Mouse (Mus musculus): Measurements from ENCODE around the gene Zfp281. TPM values are rescaled to one million over a fixed set of nuclear protein-coding genes. Genes with fewer than 3 reads are reported as not detected.

The Zfp281 gene
- polyA plus RNA-seq, 1 experiment from 2014 or later, result 19.0 TPM

DNA sequence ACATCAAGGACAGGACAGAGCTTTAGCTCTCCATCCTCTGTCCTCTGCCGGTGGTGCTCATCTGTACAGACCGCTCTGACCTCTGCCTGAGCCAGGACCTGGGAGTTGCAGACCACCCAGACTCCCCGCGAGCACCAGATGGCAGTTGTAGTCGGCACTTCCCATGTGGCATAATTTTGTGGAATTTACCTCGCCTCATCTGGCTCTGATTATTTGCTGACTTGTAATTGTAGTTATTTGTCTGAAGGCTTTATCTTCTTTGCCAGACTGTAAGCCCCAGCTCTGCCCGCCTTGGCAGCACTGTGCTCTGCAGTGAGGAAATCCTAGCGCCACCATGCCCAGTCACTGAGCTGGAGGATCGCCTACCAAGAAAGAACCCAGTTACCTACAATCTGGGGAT is 35.8 kb upstream of the Zfp281 start:
- H3K27ac ChIP-seq, result no peak overlapping the region
- H3K9ac ChIP-seq (ENCODE audit: low read depth, low read length), result no peak overlapping the region
- DNase-seq (ENCODE audit: low spot score), result no peak
- no peaks in the 10 kb centered on the region for H3K27me3 ChIP-seq (ENCODE audit: insufficient read depth, low read length)
- no peaks in the 10 kb centered on the region for H3K4me1 ChIP-seq (replicated peaks; ENCODE audit: insufficient read depth, low read length)
- no peak for ATAC-seq (replicated peaks; ENCODE audit: low FRiP score, low read depth)
- H3K4me3 ChIP-seq (replicated peaks; ENCODE audit: low read depth, low read length), result no peak overlapping the region
- H3K36me3 ChIP-seq (ENCODE audit: insufficient read depth, low read length), result no peaks in the 10 kb centered on the region
- TF ChIP-seq CTCF (IDR thresholded peaks at IDR 0.05; ENCODE audit: low read depth), result no peak
- H3K4me2 ChIP-seq (ENCODE audit: low read length), result peak overlapping the region; percentile 18
- 18% methylated on average over 9 of the region's 9 CpGs for WGBS
- H3K9me3 ChIP-seq (replicated peaks; ENCODE audit: low read length), result no peaks in the 10 kb centered on the region

DNA sequence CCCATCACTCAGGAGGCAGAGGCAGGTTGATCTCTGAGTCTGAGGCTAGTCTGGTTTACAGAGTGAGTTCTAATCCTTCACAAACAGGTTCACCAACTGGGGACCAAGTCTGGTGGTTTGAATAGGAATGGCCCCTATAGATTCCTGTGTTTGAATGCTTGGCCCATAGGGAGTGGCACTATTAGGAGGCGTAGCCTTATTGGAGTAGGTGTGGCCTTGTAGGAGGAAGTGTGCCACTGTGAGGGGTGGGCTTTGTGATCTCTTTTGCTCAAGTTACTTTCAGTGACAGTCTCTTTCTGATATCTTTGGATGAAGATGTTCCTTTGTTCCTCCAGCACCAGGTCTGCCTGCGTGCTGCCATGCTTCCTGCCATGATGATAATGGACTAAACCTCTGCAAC is 32.0 kb upstream of the Zfp281 start:
- no peaks in the 10 kb centered on the region for H3K9me3 ChIP-seq (replicated peaks; ENCODE audit: low read length)
- ATAC-seq (replicated peaks; ENCODE audit: low FRiP score, low read depth) (no peak), DNase-seq (ENCODE audit: low spot score) (no peak)
- H3K4me3 ChIP-seq (replicated peaks; ENCODE audit: low read depth, low read length), result no peak overlapping the region
- H3K4me1 ChIP-seq (replicated peaks; ENCODE audit: insufficient read depth, low read length), result no peaks in the 10 kb centered on the region
- no peak overlapping the region for H3K27ac ChIP-seq
- H3K27me3 ChIP-seq (ENCODE audit: insufficient read depth, low read length), result no peaks in the 10 kb centered on the region
- no peak overlapping the region for H3K9ac ChIP-seq (ENCODE audit: low read depth, low read length)
- H3K36me3 ChIP-seq (ENCODE audit: insufficient read depth, low read length), result no peaks in the 10 kb centered on the region
- TF ChIP-seq CTCF (IDR thresholded peaks at IDR 0.05; ENCODE audit: low read depth), result no peak
- WGBS, result 97% methylated on average over 2 of the region's 2 CpGs
- no peak overlapping the region for H3K4me2 ChIP-seq (ENCODE audit: low read length)

DNA sequence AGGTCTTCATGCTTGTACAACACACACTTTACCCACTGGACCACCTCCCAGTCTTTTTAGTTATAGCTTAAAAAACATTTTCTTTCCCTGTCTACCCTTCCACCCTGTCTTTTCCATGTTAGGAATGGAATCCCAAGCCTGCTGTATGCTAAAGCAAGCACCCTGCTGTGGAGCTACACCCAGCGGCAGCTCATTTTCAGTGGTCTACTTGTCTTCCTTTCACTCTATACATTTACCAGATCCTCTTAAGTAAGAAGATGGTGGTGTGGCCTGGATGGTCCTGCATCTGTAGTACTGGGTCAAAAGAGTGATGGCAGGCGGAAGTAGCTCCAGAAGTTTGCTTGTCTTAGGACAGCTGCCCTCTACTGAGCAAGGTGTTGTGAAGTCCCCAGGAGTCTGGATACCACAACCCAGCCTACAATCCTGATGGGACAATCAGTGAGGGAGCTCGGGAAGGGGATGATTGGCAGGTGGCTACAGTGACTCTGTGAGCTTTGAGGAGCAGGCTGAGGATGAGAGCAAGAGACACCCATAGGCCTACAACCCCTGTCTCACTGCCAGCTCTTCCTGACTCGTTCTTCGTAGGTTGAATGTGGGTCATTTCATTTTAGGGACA is 30.4 kb upstream of the Zfp281 start:
- Histone ChIP-seq H3K4me2 (ENCODE audit: low read length) (no peak overlapping the region), H3K9ac (ENCODE audit: low read depth, low read length) (no peak overlapping the region), H3K4me1 (replicated peaks; ENCODE audit: insufficient read depth, low read length) (no peaks in the 10 kb centered on the region), H3K27ac (no peak overlapping the region), H3K9me3 (replicated peaks; ENCODE audit: low read length) (no peaks in the 10 kb centered on the region), H3K4me3 (replicated peaks; ENCODE audit: low read depth, low read length) (no peak overlapping the region), H3K36me3 (ENCODE audit: insufficient read depth, low read length) (no peaks in the 10 kb centered on the region), H3K27me3 (ENCODE audit: insufficient read depth, low read length) (no peaks in the 10 kb centered on the region)
- DNase-seq (ENCODE audit: low spot score) (no peak), ATAC-seq (replicated peaks; ENCODE audit: low FRiP score, low read depth) (no peak)
- 83% methylated on average over 5 of the region's 5 CpGs for WGBS
- TF ChIP-seq CTCF (IDR thresholded peaks at IDR 0.05; ENCODE audit: low read depth), result no peak

DNA sequence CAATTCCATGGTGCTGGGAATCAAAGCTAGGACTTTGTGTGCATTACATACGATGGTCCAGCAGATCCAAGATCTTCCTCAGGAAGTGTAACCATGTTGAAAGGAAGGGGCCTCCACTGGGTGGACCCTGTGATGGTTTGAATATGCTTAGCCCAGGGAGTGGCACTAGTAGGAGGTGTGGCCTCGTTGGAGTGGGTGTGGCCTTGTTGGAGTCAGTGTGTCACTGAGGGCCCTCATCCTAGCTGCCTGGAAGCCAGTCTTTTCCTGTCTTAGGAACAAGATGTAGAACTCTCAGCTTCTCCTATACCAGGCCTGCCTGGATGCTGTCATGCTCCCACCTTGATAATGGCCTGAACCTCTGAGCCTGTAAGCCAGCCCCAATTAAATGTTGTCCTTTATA is 27.9 kb upstream of the Zfp281 start:
- no peaks in the 10 kb centered on the region for H3K27me3 ChIP-seq (ENCODE audit: insufficient read depth, low read length)
- no peaks in the 10 kb centered on the region for H3K9me3 ChIP-seq (replicated peaks; ENCODE audit: low read length)
- no peak overlapping the region for H3K4me2 ChIP-seq (ENCODE audit: low read length)
- H3K4me3 ChIP-seq (replicated peaks; ENCODE audit: low read depth, low read length), result no peak overlapping the region
- ATAC-seq (replicated peaks; ENCODE audit: low FRiP score, low read depth), result no peak
- no peak overlapping the region for H3K27ac ChIP-seq
- H3K9ac ChIP-seq (ENCODE audit: low read depth, low read length), result no peak overlapping the region
- TF ChIP-seq CTCF (IDR thresholded peaks at IDR 0.05; ENCODE audit: low read depth), result no peak
- WGBS, result 75% methylated on average over 2 of the region's 2 CpGs
- H3K4me1 ChIP-seq (replicated peaks; ENCODE audit: insufficient read depth, low read length), result no peaks in the 10 kb centered on the region
- no peak for DNase-seq (ENCODE audit: low spot score)
- no peaks in the 10 kb centered on the region for H3K36me3 ChIP-seq (ENCODE audit: insufficient read depth, low read length)

DNA sequence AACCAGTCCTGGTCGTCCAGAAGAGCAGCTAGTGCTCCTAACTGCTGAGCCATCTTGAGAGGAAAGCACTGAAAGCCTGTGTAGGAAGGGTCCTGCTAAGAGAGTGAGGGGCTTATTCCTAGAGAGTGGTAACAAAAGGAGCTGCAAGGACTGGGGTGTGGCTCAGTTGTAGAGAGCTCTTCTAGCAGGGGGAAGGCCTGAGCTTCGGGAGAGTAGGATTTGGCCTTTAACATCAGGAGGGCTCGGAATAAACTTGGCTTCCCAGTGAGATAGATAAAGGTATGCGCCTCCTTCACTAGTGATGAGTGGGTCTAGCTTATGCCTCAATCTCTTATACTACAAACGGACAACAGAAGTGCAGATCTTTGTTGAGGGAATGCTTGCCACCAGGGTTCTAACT is 26.4 kb upstream of the Zfp281 start:
- no peaks in the 10 kb centered on the region for H3K27me3 ChIP-seq (ENCODE audit: insufficient read depth, low read length)
- no peak overlapping the region for H3K4me2 ChIP-seq (ENCODE audit: low read length)
- H3K9ac ChIP-seq (ENCODE audit: low read depth, low read length), result no peak overlapping the region
- no peaks in the 10 kb centered on the region for H3K9me3 ChIP-seq (replicated peaks; ENCODE audit: low read length)
- 76% methylated on average over 5 of the region's 5 CpGs for WGBS
- no peak for DNase-seq (ENCODE audit: low spot score)
- H3K27ac ChIP-seq, result no peak overlapping the region
- ATAC-seq (replicated peaks; ENCODE audit: low FRiP score, low read depth), result no peak
- no peaks in the 10 kb centered on the region for H3K4me1 ChIP-seq (replicated peaks; ENCODE audit: insufficient read depth, low read length)
- H3K36me3 ChIP-seq (ENCODE audit: insufficient read depth, low read length), result no peaks in the 10 kb centered on the region
- no peak overlapping the region for H3K4me3 ChIP-seq (replicated peaks; ENCODE audit: low read depth, low read length)
- no peak for TF ChIP-seq CTCF (IDR thresholded peaks at IDR 0.05; ENCODE audit: low read depth)

DNA sequence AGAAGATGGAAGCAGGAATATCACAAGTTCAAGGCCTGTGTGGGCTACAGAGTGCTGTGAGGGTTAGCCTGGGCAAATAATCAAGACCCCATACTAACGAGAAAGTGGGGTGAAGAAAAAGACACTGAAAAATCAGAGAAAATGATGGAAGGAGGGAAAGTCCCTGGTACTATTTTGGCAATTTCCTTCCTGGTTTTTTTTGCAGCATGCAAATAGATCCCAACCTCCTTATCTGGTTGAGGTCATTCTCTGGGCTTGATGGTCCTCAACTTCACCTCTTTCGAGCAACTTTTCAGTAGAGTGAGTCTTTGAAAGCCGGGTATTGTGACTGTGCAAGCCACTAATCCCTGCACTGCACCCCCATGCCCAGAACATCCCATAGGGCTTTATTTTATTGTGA is 24.6 kb upstream of the Zfp281 start:
- DNase-seq (ENCODE audit: low spot score), result no peak
- TF ChIP-seq CTCF (IDR thresholded peaks at IDR 0.05; ENCODE audit: low read depth), result no peak
- H3K9me3 ChIP-seq (replicated peaks; ENCODE audit: low read length), result no peaks in the 10 kb centered on the region
- no peaks in the 10 kb centered on the region for H3K36me3 ChIP-seq (ENCODE audit: insufficient read depth, low read length)
- 71% methylated on average over 3 of the region's 3 CpGs for WGBS
- no peak overlapping the region for H3K4me2 ChIP-seq (ENCODE audit: low read length)
- no peak for ATAC-seq (replicated peaks; ENCODE audit: low FRiP score, low read depth)
- no peak overlapping the region for H3K9ac ChIP-seq (ENCODE audit: low read depth, low read length)
- H3K4me3 ChIP-seq (replicated peaks; ENCODE audit: low read depth, low read length), result no peak overlapping the region
- no peaks in the 10 kb centered on the region for H3K27me3 ChIP-seq (ENCODE audit: insufficient read depth, low read length)
- no peaks in the 10 kb centered on the region for H3K4me1 ChIP-seq (replicated peaks; ENCODE audit: insufficient read depth, low read length)
- no peak overlapping the region for H3K27ac ChIP-seq

Measured in kidney, postnatal 0 days (tissue).